Mouse (Mus musculus): Measurements from ENCODE around the gene Sap18b. TPM values are rescaled to one million over a fixed set of nuclear protein-coding genes. Genes with fewer than 3 reads are reported as not detected.

Sap18b gene
- polyA plus RNA-seq, 1 experiment from 2014 or later: 360 TPM

- 88% methylated on average over 1 of the region's 1 CpGs for WGBS
- peaks cover 7% of the 10 kb centered on the region; the same call in 1 of the 2 replicates for H3K36me3 ChIP-seq (ENCODE audit: control insufficient read depth, insufficient read depth, low read length)
- no peak for ATAC-seq (ENCODE audit: insufficient number of reproducible peaks, insufficient read depth, low FRiP score, low read depth)
- H3K27me3 ChIP-seq (ENCODE audit: control insufficient read depth, insufficient read depth, low read length): no peaks in the 10 kb centered on the region
- H3K9ac ChIP-seq (replicated peaks; ENCODE audit: low read depth, low read length): no peak overlapping the region
- H3K27ac ChIP-seq (ENCODE audit: low read length): no peak overlapping the region
- no peak overlapping the region for H3K4me3 ChIP-seq (ENCODE audit: low read depth, low read length)
- peaks cover 11% of the 10 kb centered on the region for H3K4me1 ChIP-seq (ENCODE audit: control insufficient read depth, insufficient read depth, low read length)
- no peak overlapping the region for H3K4me2 ChIP-seq (replicated peaks; ENCODE audit: low read depth, low read length)
- no peaks in the 10 kb centered on the region for H3K9me3 ChIP-seq (ENCODE audit: control insufficient read depth, low read depth, low read length)
Observed at GRCm38 (mm10) chr8:95801476-95802064, 23.6 kb upstream of the Sap18b start.

- Histone ChIP-seq H3K36me3 (ENCODE audit: control insufficient read depth, insufficient read depth, low read length) (peaks cover 7% of the 10 kb centered on the region; the same call in 1 of the 2 replicates), H3K9ac (replicated peaks; ENCODE audit: low read depth, low read length) (no peak overlapping the region), H3K27me3 (ENCODE audit: control insufficient read depth, insufficient read depth, low read length) (no peaks in the 10 kb centered on the region), H3K4me1 (ENCODE audit: control insufficient read depth, insufficient read depth, low read length) (peaks cover 11% of the 10 kb centered on the region), H3K9me3 (ENCODE audit: control insufficient read depth, low read depth, low read length) (no peaks in the 10 kb centered on the region), H3K4me3 (ENCODE audit: low read depth, low read length) (no peak overlapping the region), H3K4me2 (replicated peaks; ENCODE audit: low read depth, low read length) (no peak overlapping the region), H3K27ac (ENCODE audit: low read length) (no peak overlapping the region)
- no peak for ATAC-seq (ENCODE audit: insufficient number of reproducible peaks, insufficient read depth, low FRiP score, low read depth)
- WGBS: 82% methylated on average over 8 of the region's 8 CpGs
Observed at GRCm38 (mm10) chr8:95802231-95802630, 22.9 kb upstream of the Sap18b start.

- Histone ChIP-seq H3K9ac (replicated peaks; ENCODE audit: low read depth, low read length) (peak overlapping the region; percentile 98; the same call in 1 of the 2 replicates), H3K4me2 (replicated peaks; ENCODE audit: low read depth, low read length) (peak overlapping the region; percentile 71), H3K4me3 (ENCODE audit: low read depth, low read length) (peak overlapping the region; percentile 98), H3K4me1 (ENCODE audit: control insufficient read depth, insufficient read depth, low read length) (peaks cover 11% of the 10 kb centered on the region), H3K27me3 (ENCODE audit: control insufficient read depth, insufficient read depth, low read length) (no peaks in the 10 kb centered on the region), H3K9me3 (ENCODE audit: control insufficient read depth, low read depth, low read length) (no peaks in the 10 kb centered on the region), H3K36me3 (ENCODE audit: control insufficient read depth, insufficient read depth, low read length) (peaks cover 7% of the 10 kb centered on the region; the same call in 1 of the 2 replicates), H3K27ac (ENCODE audit: low read length) (no peak overlapping the region)
- 46% methylated on average over 2 of the region's 2 CpGs for WGBS
- no peak for ATAC-seq (ENCODE audit: insufficient number of reproducible peaks, insufficient read depth, low FRiP score, low read depth)
Observed at GRCm38 (mm10) chr8:95805482-95805881, 19.7 kb upstream of the Sap18b start.

GRCm38 (mm10) chr8:95806461-95807191 is 18.5 kb upstream of the Sap18b start:
- H3K27me3 ChIP-seq (ENCODE audit: control insufficient read depth, insufficient read depth, low read length): no peaks in the 10 kb centered on the region
- H3K27ac ChIP-seq (ENCODE audit: low read length): peak overlapping the region; percentile 96
- under 1% methylated on average over 58 of the region's 69 CpGs for WGBS
- no peaks in the 10 kb centered on the region for H3K9me3 ChIP-seq (ENCODE audit: control insufficient read depth, low read depth, low read length)
- peaks cover 11% of the 10 kb centered on the region for H3K4me1 ChIP-seq (ENCODE audit: control insufficient read depth, insufficient read depth, low read length)
- H3K9ac ChIP-seq (replicated peaks; ENCODE audit: low read depth, low read length): peak overlapping the region; percentile 98
- peak overlapping the region; percentile 71 for H3K4me2 ChIP-seq (replicated peaks; ENCODE audit: low read depth, low read length)
- H3K4me3 ChIP-seq (ENCODE audit: low read depth, low read length): peak overlapping the region; percentile 98
- peaks cover 4% of the 10 kb centered on the region; the same call in 1 of the 2 replicates for H3K36me3 ChIP-seq (ENCODE audit: control insufficient read depth, insufficient read depth, low read length)
- ATAC-seq (ENCODE audit: insufficient number of reproducible peaks, insufficient read depth, low FRiP score, low read depth): no peak

GRCm38 (mm10) chr8:95807331-95807843 is 17.8 kb upstream of the Sap18b start, which contains the start of gene Cnot1:
Gene Cnot1, minus strand, starts transcription at chr8:95807464.
- WGBS: under 1% methylated on average over 44 of the region's 44 CpGs
- ATAC-seq (ENCODE audit: insufficient number of reproducible peaks, insufficient read depth, low FRiP score, low read depth): peak; percentile 96
- H3K9ac ChIP-seq (replicated peaks; ENCODE audit: low read depth, low read length): peak within 1 kb of the TSS; percentile 98
- H3K36me3 ChIP-seq (ENCODE audit: control insufficient read depth, insufficient read depth, low read length): no peaks in the 10 kb centered on the region; the same call in 1 of the 2 replicates
- H3K27me3 ChIP-seq (ENCODE audit: control insufficient read depth, insufficient read depth, low read length): no peaks in the 10 kb centered on the region
- H3K4me2 ChIP-seq (replicated peaks; ENCODE audit: low read depth, low read length): peak within 1 kb of the TSS; percentile 71
- H3K4me1 ChIP-seq (ENCODE audit: control insufficient read depth, insufficient read depth, low read length): peaks cover 11% of the 10 kb centered on the region
- no peaks in the 10 kb centered on the region for H3K9me3 ChIP-seq (ENCODE audit: control insufficient read depth, low read depth, low read length)
- H3K27ac ChIP-seq (ENCODE audit: low read length): peak within 1 kb of the TSS; percentile 97
- H3K4me3 ChIP-seq (ENCODE audit: low read depth, low read length): peak within 1 kb of the TSS; percentile 98

- peak overlapping the region; percentile 55 for H3K4me2 ChIP-seq (replicated peaks; ENCODE audit: low read depth, low read length)
- under 1% methylated on average over 20 of the region's 20 CpGs for WGBS
- peak overlapping the region; percentile 97 for H3K27ac ChIP-seq (ENCODE audit: low read length)
- ATAC-seq (ENCODE audit: insufficient number of reproducible peaks, insufficient read depth, low FRiP score, low read depth): peak; percentile 91
- H3K4me3 ChIP-seq (ENCODE audit: low read depth, low read length): peak overlapping the region; percentile 98
- peaks cover 11% of the 10 kb centered on the region for H3K4me1 ChIP-seq (ENCODE audit: control insufficient read depth, insufficient read depth, low read length)
- peak overlapping the region; percentile 45 for H3K9ac ChIP-seq (replicated peaks; ENCODE audit: low read depth, low read length)
- no peaks in the 10 kb centered on the region for H3K27me3 ChIP-seq (ENCODE audit: control insufficient read depth, insufficient read depth, low read length)
- no peaks in the 10 kb centered on the region for H3K9me3 ChIP-seq (ENCODE audit: control insufficient read depth, low read depth, low read length)
- H3K36me3 ChIP-seq (ENCODE audit: control insufficient read depth, insufficient read depth, low read length): no peaks in the 10 kb centered on the region
Observed at GRCm38 (mm10) chr8:95807861-95808260, 17.3 kb upstream of the Sap18b start.

- no peak overlapping the region for H3K27ac ChIP-seq (ENCODE audit: low read length)
- H3K4me1 ChIP-seq (ENCODE audit: control insufficient read depth, insufficient read depth, low read length): peaks cover 11% of the 10 kb centered on the region
- no peaks in the 10 kb centered on the region for H3K27me3 ChIP-seq (ENCODE audit: control insufficient read depth, insufficient read depth, low read length)
- H3K9me3 ChIP-seq (ENCODE audit: control insufficient read depth, low read depth, low read length): no peaks in the 10 kb centered on the region
- no peak overlapping the region for H3K4me2 ChIP-seq (replicated peaks; ENCODE audit: low read depth, low read length)
- no peak overlapping the region for H3K4me3 ChIP-seq (ENCODE audit: low read depth, low read length)
- no peak for ATAC-seq (ENCODE audit: insufficient number of reproducible peaks, insufficient read depth, low FRiP score, low read depth)
- WGBS: 88% methylated on average over 4 of the region's 4 CpGs
- no peak overlapping the region for H3K9ac ChIP-seq (replicated peaks; ENCODE audit: low read depth, low read length)
- H3K36me3 ChIP-seq (ENCODE audit: control insufficient read depth, insufficient read depth, low read length): no peaks in the 10 kb centered on the region
Observed at GRCm38 (mm10) chr8:95808631-95809030, 16.5 kb upstream of the Sap18b start.

GRCm38 (mm10) chr8:95809116-95809515 is 16.0 kb upstream of the Sap18b start:
- Histone ChIP-seq H3K27me3 (ENCODE audit: control insufficient read depth, insufficient read depth, low read length) (no peaks in the 10 kb centered on the region), H3K4me3 (ENCODE audit: low read depth, low read length) (no peak overlapping the region), H3K4me2 (replicated peaks; ENCODE audit: low read depth, low read length) (no peak overlapping the region), H3K9ac (replicated peaks; ENCODE audit: low read depth, low read length) (no peak overlapping the region), H3K27ac (ENCODE audit: low read length) (no peak overlapping the region), H3K36me3 (ENCODE audit: control insufficient read depth, insufficient read depth, low read length) (no peaks in the 10 kb centered on the region), H3K9me3 (ENCODE audit: control insufficient read depth, low read depth, low read length) (no peaks in the 10 kb centered on the region), H3K4me1 (ENCODE audit: control insufficient read depth, insufficient read depth, low read length) (peaks cover 11% of the 10 kb centered on the region)
- ATAC-seq (ENCODE audit: insufficient number of reproducible peaks, insufficient read depth, low FRiP score, low read depth): no peak
- 81% methylated on average over 5 of the region's 5 CpGs for WGBS

Data from stomach, embryonic 14.5 days (tissue).